Mouse (Mus musculus): ENCODE data around the gene Ppp4r3a. TPM values are rescaled to one million over a fixed set of nuclear protein-coding genes. Genes with fewer than 3 reads are reported as not detected.

The Ppp4r3a gene
- total and polyA plus RNA-seq, 3 experiments = 43.2 to 68.6 (median 68.5) TPM

GRCm38 (mm10) chr12:101082296-101083075 is 1.0 kb downstream of the Ppp4r3a start:
- no peaks in the 10 kb centered on the region for H3K27me3 ChIP-seq (replicated peaks)
- dilution Hi-C loops (cut with MboI; ENCODE audit: extremely low pct_ligation_motif_present, extremely low pct_unique_long_range_greater_than_20kb, low sequenced_read_pairs) = no loop called here
- in situ Hi-C loops (cut with MboI; ENCODE audit: low pct_ligation_motif_present, low pct_unique_long_range_greater_than_20kb, low sequenced_read_pairs) = loop anchor here (10.0 kb wide), 1 partner anchor 982 kb away; no protein-coding TSS in a partner anchor

GRCm38 (mm10) chr12:101077955-101078354 is 5.5 kb downstream of the Ppp4r3a start:
- peaks cover 21 to 39% of the 10 kb centered on the region in 2 experiments for H3K36me3 ChIP-seq (replicated peaks in 1 of 2; ENCODE audit: control insufficient read depth in 1 of 2, insufficient read depth in 1 of 2, low read length in 1 of 2)
- dilution Hi-C loops (cut with MboI; ENCODE audit: extremely low pct_ligation_motif_present, extremely low pct_unique_long_range_greater_than_20kb, low sequenced_read_pairs) (no loop called here), in situ Hi-C loops (cut with MboI; ENCODE audit: low pct_ligation_motif_present, low pct_unique_long_range_greater_than_20kb, low sequenced_read_pairs) (no loop called here)
- H3K4me2 ChIP-seq (ENCODE audit: insufficient read depth, low read depth, poor library complexity, severe bottlenecking) = no peak overlapping the region
- H3K9me3 ChIP-seq (replicated peaks; ENCODE audit: low read length) = no peaks in the 10 kb centered on the region
- DNase-seq (ENCODE audit: extremely low read depth) = no peak
- H3K4me1 ChIP-seq (ENCODE audit: control insufficient read depth in 1 of 2, insufficient read depth in 2 of 2) = peaks cover 4 to 47% of the 10 kb centered on the region in 2 experiments; a peak in 3 of 4 replicates
- TF ChIP-seq USF1 (IDR thresholded peaks at IDR 0.05; ENCODE audit: low read depth, low read length) = no peak
- TF ChIP-seq MXI1 (IDR thresholded peaks at IDR 0.05; ENCODE audit: low read depth, low read length) = no peak
- H3K79me2 ChIP-seq (replicated peaks; ENCODE audit: control insufficient read depth, extremely low read depth, insufficient read depth, poor library complexity, severe bottlenecking) = peaks cover 88% of the 10 kb centered on the region
- no peak overlapping the region for H3K4me3 ChIP-seq (replicated peaks in 1 of 3; ENCODE audit: low read depth in 2 of 3, low read length in 2 of 3, poor library complexity in 1 of 3)
- H3K9ac ChIP-seq (ENCODE audit: insufficient read depth, low read depth) = no peak overlapping the region
- no peak overlapping the region for H3K27ac ChIP-seq (ENCODE audit: insufficient read depth, low read depth)
- no peaks in the 10 kb centered on the region for H3K27me3 ChIP-seq (replicated peaks)

More at GRCm38 (mm10) chr12:101082296-101083075, 1.0 kb downstream of the Ppp4r3a start:
- peaks cover 13 to 25% of the 10 kb centered on the region in 2 experiments for H3K36me3 ChIP-seq (replicated peaks in 1 of 2; ENCODE audit: control insufficient read depth in 1 of 2, insufficient read depth in 1 of 2, low read length in 1 of 2)
- peaks cover 53% of the 10 kb centered on the region for H3K79me2 ChIP-seq (replicated peaks; ENCODE audit: control insufficient read depth, extremely low read depth, insufficient read depth, poor library complexity, severe bottlenecking)
- H3K4me3 ChIP-seq (replicated peaks in 1 of 3; ENCODE audit: low read depth in 2 of 3, low read length in 2 of 3, poor library complexity in 1 of 3) = peak overlapping the region; percentile 91 to 99 (median 95)
- H3K9ac ChIP-seq (ENCODE audit: insufficient read depth, low read depth) = peak overlapping the region; percentile 81
- H3K27ac ChIP-seq (ENCODE audit: insufficient read depth, low read depth) = peak overlapping the region; percentile 75
- H3K4me1 ChIP-seq (ENCODE audit: control insufficient read depth in 1 of 2, insufficient read depth in 2 of 2) = peaks cover 4 to 25% of the 10 kb centered on the region in 2 experiments; a peak in 3 of 4 replicates
- TF ChIP-seq MAZ (IDR thresholded peaks at IDR 0.05; ENCODE audit: low read depth, low read length) (no peak), UBTF (IDR thresholded peaks at IDR 0.05; ENCODE audit: low read depth, low read length) (peak; percentile 51; the same call in 1 of the 2 replicates)
- no peak for DNase-seq (ENCODE audit: extremely low read depth)
- H3K9me3 ChIP-seq (replicated peaks; ENCODE audit: low read length) = no peaks in the 10 kb centered on the region
- H3K4me2 ChIP-seq (ENCODE audit: insufficient read depth, low read depth, poor library complexity, severe bottlenecking) = peak overlapping the region; percentile 72

GRCm38 (mm10) chr12:101075433-101075832 is 8.1 kb downstream of the Ppp4r3a start:
- in situ Hi-C loops (cut with MboI; ENCODE audit: low pct_ligation_motif_present, low pct_unique_long_range_greater_than_20kb, low sequenced_read_pairs) (no loop called here), dilution Hi-C loops (cut with MboI; ENCODE audit: extremely low pct_ligation_motif_present, extremely low pct_unique_long_range_greater_than_20kb, low sequenced_read_pairs) (no loop called here)
- no peak for DNase-seq (ENCODE audit: extremely low read depth)
- H3K27ac ChIP-seq (ENCODE audit: insufficient read depth, low read depth) = peak overlapping the region; percentile 36; the same call in 1 of the 2 replicates
- H3K9me3 ChIP-seq (replicated peaks; ENCODE audit: low read length) = no peaks in the 10 kb centered on the region
- H3K79me2 ChIP-seq (replicated peaks; ENCODE audit: control insufficient read depth, extremely low read depth, insufficient read depth, poor library complexity, severe bottlenecking) = peaks cover 86% of the 10 kb centered on the region
- peak overlapping the region; percentile 96 for H3K4me2 ChIP-seq (ENCODE audit: insufficient read depth, low read depth, poor library complexity, severe bottlenecking)
- H3K4me1 ChIP-seq (ENCODE audit: control insufficient read depth in 1 of 2, insufficient read depth in 2 of 2) = peaks cover 4 to 46% of the 10 kb centered on the region in 2 experiments; a peak in 3 of 4 replicates
- no peaks in the 10 kb centered on the region for H3K27me3 ChIP-seq (replicated peaks)
- peak overlapping the region; percentile 60 for H3K9ac ChIP-seq (ENCODE audit: insufficient read depth, low read depth)
- H3K36me3 ChIP-seq (replicated peaks in 1 of 2; ENCODE audit: control insufficient read depth in 1 of 2, insufficient read depth in 1 of 2, low read length in 1 of 2) = peaks cover 15 to 40% of the 10 kb centered on the region in 2 experiments
- H3K4me3 ChIP-seq (replicated peaks in 1 of 3; ENCODE audit: low read depth in 2 of 3, low read length in 2 of 3, poor library complexity in 1 of 3) = no peak overlapping the region
- TF ChIP-seq USF2 (conservative IDR thresholded peaks at IDR 0.05; ENCODE audit: low read depth, low read length) = no peak
- TF ChIP-seq SIN3A (IDR thresholded peaks at IDR 0.05; ENCODE audit: low read length) = 0 out of 2 replicates have a peak, but pooled peaks have one; percentile 31
- no peak for TF ChIP-seq POLR2A (IDR thresholded peaks at IDR 0.05; ENCODE audit: low read depth, low read length)
- no peak for TF ChIP-seq PAX5 (IDR thresholded peaks at IDR 0.05; ENCODE audit: low read length)
- TF ChIP-seq E2F4 (IDR thresholded peaks at IDR 0.05; ENCODE audit: insufficient replicate concordance, low read depth, low read length) = no peak
- no peak for TF ChIP-seq GABPA (IDR thresholded peaks at IDR 0.05; ENCODE audit: insufficient replicate concordance, low read depth, low read length)
- TF ChIP-seq UBTF (IDR thresholded peaks at IDR 0.05; ENCODE audit: low read depth, low read length) = no peak
- no peak for TF ChIP-seq MXI1 (IDR thresholded peaks at IDR 0.05; ENCODE audit: low read depth, low read length)
- no peak for TF ChIP-seq IRF4 (IDR thresholded peaks at IDR 0.05; ENCODE audit: low read depth, low read length)
- TF ChIP-seq MAFK (IDR thresholded peaks at IDR 0.05; ENCODE audit: insufficient replicate concordance, low read length) = no peak
- TF ChIP-seq BHLHE40 (IDR thresholded peaks at IDR 0.05; ENCODE audit: low read depth, low read length) = peak; percentile 71
- TF ChIP-seq CHD1 (IDR thresholded peaks at IDR 0.05; ENCODE audit: low read depth, low read length) = no peak
- 0 out of 2 replicates have a peak, but pooled peaks have one; percentile 6 for TF ChIP-seq EP300 (IDR thresholded peaks at IDR 0.05; ENCODE audit: low read length)
- no peak for TF ChIP-seq MEF2A (IDR thresholded peaks at IDR 0.05; ENCODE audit: borderline replicate concordance, low read depth, low read length)
- TF ChIP-seq TCF12 (IDR thresholded peaks at IDR 0.05; ENCODE audit: low read depth, low read length) = no peak
- peak; percentile 53 for TF ChIP-seq MAX (IDR thresholded peaks at IDR 0.05; ENCODE audit: low read length)
- no peak for TF ChIP-seq ZMIZ1 (IDR thresholded peaks at IDR 0.05; ENCODE audit: low read depth, low read length)
- TF ChIP-seq RCOR1 (conservative IDR thresholded peaks at IDR 0.05; ENCODE audit: low read depth, low read length) = no peak
- TF ChIP-seq ZKSCAN1 (IDR thresholded peaks at IDR 0.05; ENCODE audit: borderline replicate concordance, low read depth, low read length) = no peak
- TF ChIP-seq RAD21 (IDR thresholded peaks at IDR 0.05; ENCODE audit: low read depth, low read length) = no peak
- TF ChIP-seq POLR2AphosphoS2 (IDR thresholded peaks at IDR 0.05; ENCODE audit: low read depth, low read length) = no peak
- TF ChIP-seq NELFE (IDR thresholded peaks at IDR 0.05; ENCODE audit: low read depth, low read length) = no peak
